Mouse (Mus musculus): ENCODE measurements around the gene St7l. TPM values are rescaled to one million over a fixed set of nuclear protein-coding genes. Genes with fewer than 3 reads are reported as not detected.

The St7l gene
- 28.0 TPM for polyA plus RNA-seq (2015; fragmentation: Illumina TruSeq; extraction: RNeasy Lipid Tissue Mini Kit (QIAGEN cat#74804); ENCODE audit: low read depth, low replicate concordance)

DNA sequence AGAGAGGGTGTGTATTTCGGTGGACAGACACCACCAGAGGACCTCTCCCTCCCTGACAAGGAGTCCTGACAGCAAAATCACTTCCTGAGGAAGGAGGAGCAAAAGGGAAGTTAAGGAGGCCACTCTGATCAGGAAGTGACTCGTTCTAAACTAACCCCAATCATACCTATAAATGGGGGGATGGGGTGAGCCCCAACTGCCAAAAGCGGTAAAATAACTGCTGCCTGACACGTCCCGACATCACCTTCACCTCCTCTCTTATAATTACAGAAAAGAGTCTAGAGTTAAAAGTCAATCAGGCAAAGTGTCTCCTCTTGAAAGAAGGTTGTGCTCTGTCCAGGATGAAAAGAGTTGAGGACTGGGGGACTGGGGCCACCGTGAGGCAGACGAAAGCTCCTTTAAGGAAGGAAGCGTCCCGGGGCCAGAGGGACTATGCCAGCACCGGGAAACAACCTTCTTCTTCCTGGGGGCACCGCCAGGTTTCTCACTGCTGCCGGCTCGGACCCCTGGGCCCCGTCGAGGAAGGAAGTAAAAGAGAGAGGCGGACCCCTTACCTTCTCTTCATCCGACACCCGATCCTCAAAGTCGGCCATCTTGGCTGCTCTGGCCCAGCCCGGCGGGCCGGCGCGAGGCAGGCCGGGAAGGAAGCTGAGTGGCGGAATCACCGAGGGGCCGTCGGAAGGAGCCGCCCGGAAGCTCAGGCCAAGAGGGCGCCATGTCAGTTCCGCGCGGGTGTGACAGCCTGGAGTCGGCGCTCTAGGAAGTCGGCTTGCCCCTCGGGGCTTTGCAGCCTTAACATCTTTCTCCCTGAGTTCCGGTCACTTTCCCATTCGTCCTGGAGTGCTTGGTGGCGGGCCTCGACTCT, at the start of gene St7l, which contains the start of gene Capza1:
Gene St7l (plus strand): TSS at position 220 of the 865 bp plus-strand sequence.
Gene Capza1 (minus strand): TSS at position 720 of the 865 bp plus-strand sequence.

DNA sequence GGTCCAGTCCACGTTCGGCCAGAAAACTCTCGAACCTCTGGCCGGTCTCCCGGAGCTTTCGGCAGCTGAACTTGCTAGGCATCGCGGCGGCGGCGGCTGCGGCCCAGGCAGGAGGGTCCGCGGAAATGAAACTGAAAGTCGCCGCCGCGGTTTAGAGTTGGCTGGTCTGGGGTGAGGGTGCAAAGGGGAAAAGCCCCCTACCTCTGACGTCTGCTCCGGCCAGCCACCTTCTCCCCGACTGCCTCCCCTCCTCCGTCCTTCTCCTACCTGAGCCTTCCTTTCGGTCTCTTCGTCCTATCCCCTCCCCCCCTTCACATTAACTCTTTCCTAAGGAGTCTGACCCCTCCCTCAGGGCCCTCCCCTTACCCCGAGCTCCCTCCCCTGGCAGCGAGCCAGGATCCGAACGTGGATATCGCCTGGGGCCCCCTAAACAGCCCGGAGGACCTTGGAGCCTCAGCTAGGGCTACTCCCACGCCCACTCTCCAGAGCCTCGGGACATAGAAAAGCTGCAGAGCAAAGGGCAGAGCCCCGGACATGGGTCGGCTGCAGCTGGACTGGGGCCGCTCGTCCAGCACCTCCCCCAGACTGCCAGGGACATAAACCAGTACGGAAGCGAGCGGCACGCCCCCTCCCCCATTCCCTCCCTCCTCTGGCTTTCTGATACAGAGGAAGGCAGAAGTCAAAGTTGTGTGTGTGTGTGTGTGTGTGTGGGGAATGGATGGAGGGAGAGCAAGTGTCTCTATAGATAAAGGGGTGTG, 45.6 kb upstream of the St7l start, which contains the start of gene Mov10:
Gene Mov10 (minus strand): TSS at position 573 of the 758 bp plus-strand sequence.

DNA sequence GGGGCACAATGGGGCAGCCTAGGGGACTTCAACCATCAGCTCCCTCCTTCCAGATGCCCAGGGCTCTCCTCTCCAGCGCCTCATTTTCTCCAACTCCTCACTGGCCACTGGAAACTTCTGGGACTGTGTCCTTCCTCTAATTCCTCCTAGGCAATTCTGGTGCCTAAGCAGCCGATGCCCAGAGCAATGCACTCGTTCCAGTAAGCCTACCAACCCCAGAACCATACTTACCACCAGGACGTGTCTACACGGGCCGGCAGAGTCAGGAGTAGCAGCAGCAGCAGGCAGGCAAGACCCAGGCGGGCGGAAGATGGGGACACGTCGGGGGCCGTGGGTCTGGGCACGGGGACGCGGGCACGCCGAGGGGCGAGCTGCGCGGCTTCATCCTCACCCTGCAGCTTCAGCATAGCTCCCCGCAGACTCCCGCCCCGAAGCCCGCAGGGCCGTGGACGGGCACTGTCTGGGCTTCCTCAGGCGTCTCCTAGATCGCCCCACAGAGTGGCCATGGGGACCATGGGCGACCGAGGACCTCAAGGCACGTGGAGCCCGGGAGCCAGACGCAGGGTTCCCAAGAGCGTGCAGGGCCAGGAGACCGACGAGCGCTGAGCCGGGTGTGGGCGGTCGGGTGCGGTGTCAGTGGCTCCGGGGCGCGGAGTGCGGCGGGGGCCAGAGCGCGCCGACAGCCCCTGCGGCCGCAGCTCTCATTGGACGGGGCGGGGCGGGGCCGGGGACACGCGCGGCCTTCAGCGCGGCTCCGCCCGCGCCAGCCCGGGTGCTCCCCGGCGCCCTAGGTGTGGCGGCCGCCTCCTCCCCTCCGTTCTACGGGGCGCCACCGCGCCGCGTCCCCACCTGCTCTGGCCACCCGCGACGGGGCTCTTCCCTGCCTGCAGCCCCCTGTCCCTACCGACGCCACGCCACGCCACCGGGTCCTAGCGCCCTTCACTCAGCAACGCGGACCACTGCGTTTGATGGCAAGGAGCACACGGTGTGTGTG, 97.6 kb downstream of the St7l start, which contains the start of gene Wnt2b:
Gene Wnt2b (minus strand): TSS at position 856 of the 994 bp plus-strand sequence.

Other genes starting within 250 kb of the St7l start
- 25.4 TPM for gene Slc16a1, start 225.3 kb upstream of the St7l start, polyA plus RNA-seq (2015; fragmentation: Illumina TruSeq; extraction: RNeasy Lipid Tissue Mini Kit (QIAGEN cat#74804); ENCODE audit: low read depth, low replicate concordance)
- gene Ppm1j, start 82.9 kb upstream of the St7l start, polyA plus RNA-seq (2015; fragmentation: Illumina TruSeq; extraction: RNeasy Lipid Tissue Mini Kit (QIAGEN cat#74804); ENCODE audit: low read depth, low replicate concordance) = 0.70 TPM
- 0.19 TPM for gene Fam19a3, start 82.2 kb upstream of the St7l start, polyA plus RNA-seq (2015; fragmentation: Illumina TruSeq; extraction: RNeasy Lipid Tissue Mini Kit (QIAGEN cat#74804); ENCODE audit: low read depth, low replicate concordance)
- gene Rhoc, start 75.6 kb upstream of the St7l start, polyA plus RNA-seq (2015; fragmentation: Illumina TruSeq; extraction: RNeasy Lipid Tissue Mini Kit (QIAGEN cat#74804); ENCODE audit: low read depth, low replicate concordance) = 34.2 TPM
- 4.8 TPM for gene Mov10, start 45.4 kb upstream of the St7l start, polyA plus RNA-seq (2015; fragmentation: Illumina TruSeq; extraction: RNeasy Lipid Tissue Mini Kit (QIAGEN cat#74804); ENCODE audit: low read depth, low replicate concordance)
- 59.2 TPM for gene Capza1, start 500 bp downstream of the St7l start, polyA plus RNA-seq (2015; fragmentation: Illumina TruSeq; extraction: RNeasy Lipid Tissue Mini Kit (QIAGEN cat#74804); ENCODE audit: low read depth, low replicate concordance)
- 1.7 TPM for gene Wnt2b, start 97.9 kb downstream of the St7l start, polyA plus RNA-seq (2015; fragmentation: Illumina TruSeq; extraction: RNeasy Lipid Tissue Mini Kit (QIAGEN cat#74804); ENCODE audit: low read depth, low replicate concordance)
- gene Cttnbp2nl, start 189.1 kb downstream of the St7l start, polyA plus RNA-seq (2015; fragmentation: Illumina TruSeq; extraction: RNeasy Lipid Tissue Mini Kit (QIAGEN cat#74804); ENCODE audit: low read depth, low replicate concordance) = 17.6 TPM
- not detected for gene 4930564D02Rik, start 202.8 kb downstream of the St7l start, polyA plus RNA-seq (2015; fragmentation: Illumina TruSeq; extraction: RNeasy Lipid Tissue Mini Kit (QIAGEN cat#74804); ENCODE audit: low read depth, low replicate concordance)

Measured in brain, adult 10 weeks (tissue).